Mouse (Mus musculus) CH12.LX (cell line): Measurements from ENCODE around the gene Scube3. TPM values are rescaled to one million over a fixed set of nuclear protein-coding genes. Genes with fewer than 3 reads are reported as not detected.

ENCODE experiments used
- DNase-seq: peaks from one replicate; pipeline ENCODE4 v3.0.0-alpha.2; 2013; ENCODE audit errors: extremely low read depth
- H3K27ac ChIP-seq: 2 replicates; pipeline ENCODE4 v1.5.1; 2012; ENCODE audit warnings: low read depth, mild to moderate bottlenecking, control low read depth, moderate library complexity; ENCODE audit not compliant: insufficient read depth
- H3K27me3 ChIP-seq: replicated peaks from 2 replicates; pipeline ENCODE3; 2012; ENCODE audit warnings: inconsistent platforms
- H3K36me3 ChIP-seq, 2 experiments: replicated peaks in 1 of 2; 2 replicates each; pipeline versions ENCODE3 to v1.6.1; 2012; ENCODE audit warnings: inconsistent platforms in 1 of 2, low read length in 1 of 2, mild to moderate bottlenecking in 1 of 2, mixed read lengths in 1 of 2, moderate library complexity in 1 of 2; ENCODE audit not compliant: control insufficient read depth in 1 of 2, insufficient read depth in 1 of 2
- H3K4me1 ChIP-seq, 2 experiments: 2 replicates each; pipeline ENCODE4 v1.6.1; 2012; ENCODE audit warnings: inconsistent platforms in 1 of 2, moderate library complexity in 1 of 2; ENCODE audit not compliant: insufficient read depth in 2 of 2, control insufficient read depth in 1 of 2
- H3K4me2 ChIP-seq: 2 replicates; pipeline ENCODE4 v1.6.1; 2012; ENCODE audit warnings: low read depth, mild to moderate bottlenecking, control low read depth; ENCODE audit not compliant: poor library complexity, insufficient read depth, severe bottlenecking
- H3K4me3 ChIP-seq, 3 experiments: fragments of 150-350 bp in 1 of 3; sonication (generic) in 1 of 3; replicated peaks in 1 of 3; 2 replicates each; pipeline versions ENCODE3 to v1.5.1; 2011 to 2012; ENCODE audit warnings: low read depth in 2 of 3, low read length in 2 of 3, mild to moderate bottlenecking in 2 of 3, moderate library complexity in 2 of 3, control low read depth in 1 of 3, improper control_type of control experiment in 1 of 3, inconsistent platforms in 1 of 3, mixed read lengths in 1 of 3; ENCODE audit not compliant: poor library complexity in 1 of 3
- H3K79me2 ChIP-seq: replicated peaks from 2 replicates; pipeline ENCODE4 v1.6.1; 2012; ENCODE audit warnings: mild to moderate bottlenecking, moderate library complexity; ENCODE audit not compliant: control insufficient read depth, poor library complexity, insufficient read depth, severe bottlenecking; ENCODE audit errors: extremely low read depth
- H3K9ac ChIP-seq: 2 replicates; pipeline ENCODE4 v1.6.1; 2012; ENCODE audit warnings: low read depth, mild to moderate bottlenecking, control low read depth, moderate library complexity; ENCODE audit not compliant: insufficient read depth
- H3K9me3 ChIP-seq: replicated peaks from 2 replicates; pipeline ENCODE3; 2012; ENCODE audit warnings: low read length, inconsistent platforms, mixed read lengths
- BHLHE40 ChIP-seq: IDR thresholded peaks from 2 replicates; pipeline ENCODE4 v1.6.1; 2011; ENCODE audit warnings: mild to moderate bottlenecking, low read depth, low read length, improper control_type of control experiment
- CHD1 ChIP-seq: IDR thresholded peaks from 2 replicates; pipeline ENCODE4 v1.6.1; 2012; ENCODE audit warnings: low read depth, low read length, improper control_type of control experiment, inconsistent platforms
- CHD2 ChIP-seq: IDR thresholded peaks from 2 replicates; pipeline ENCODE4 v1.6.1; 2011; ENCODE audit warnings: low read length, improper control_type of control experiment
- CTCF ChIP-seq, 2 experiments: IDR thresholded peaks in 1 of 2; conservative IDR thresholded peaks in 1 of 2; 2 replicates each; pipeline ENCODE4 v1.5.1; 2011 to 2012; ENCODE audit warnings: low read depth in 2 of 2, low read length in 2 of 2, improper control_type of control experiment in 1 of 2, inconsistent platforms in 1 of 2, mild to moderate bottlenecking in 1 of 2, moderate library complexity in 1 of 2
- E2F4 ChIP-seq: IDR thresholded peaks from 2 replicates; pipeline ENCODE4 v1.6.1; 2011; ENCODE audit warnings: low read depth, low read length, improper control_type of control experiment; ENCODE audit not compliant: insufficient replicate concordance
- ETS1 ChIP-seq: conservative IDR thresholded peaks from 2 replicates; pipeline ENCODE4 v1.6.1; 2012; ENCODE audit warnings: low read depth, mild to moderate bottlenecking, inconsistent platforms, low read length, improper control_type of control experiment, moderate library complexity
- GABPA ChIP-seq: IDR thresholded peaks from 2 replicates; pipeline ENCODE4 v1.6.1; 2012; ENCODE audit warnings: low read depth, low read length, improper control_type of control experiment, inconsistent platforms; ENCODE audit not compliant: insufficient replicate concordance
- IRF4 ChIP-seq: IDR thresholded peaks from 2 replicates; pipeline ENCODE4 v1.6.1; 2014; ENCODE audit warnings: low read depth, mild to moderate bottlenecking, inconsistent platforms, low read length, improper control_type of control experiment
- JUND ChIP-seq: conservative IDR thresholded peaks from 2 replicates; pipeline ENCODE4 v1.6.1; 2011; ENCODE audit warnings: low read depth, low read length, improper control_type of control experiment
- KAT2A ChIP-seq: IDR thresholded peaks from 2 replicates; pipeline ENCODE4 v1.6.1; 2012; ENCODE audit warnings: low read length, improper control_type of control experiment, inconsistent platforms; ENCODE audit not compliant: insufficient replicate concordance
- MAFK ChIP-seq: IDR thresholded peaks from 2 replicates; pipeline ENCODE4 v1.6.1; 2011; ENCODE audit warnings: low read length, improper control_type of control experiment; ENCODE audit not compliant: insufficient replicate concordance
- MAX ChIP-seq: IDR thresholded peaks from 2 replicates; pipeline ENCODE4 v1.6.1; 2011; ENCODE audit warnings: low read length, improper control_type of control experiment
- MEF2A ChIP-seq: IDR thresholded peaks from 2 replicates; pipeline ENCODE4 v1.6.1; 2014; ENCODE audit warnings: low read depth, mild to moderate bottlenecking, inconsistent platforms, low read length, improper control_type of control experiment, borderline replicate concordance
- MXI1 ChIP-seq: IDR thresholded peaks from 2 replicates; pipeline ENCODE4 v1.6.1; 2011; ENCODE audit warnings: mild to moderate bottlenecking, low read depth, low read length, improper control_type of control experiment
- MYC ChIP-seq: IDR thresholded peaks from 2 replicates; pipeline ENCODE4 v1.6.1; 2011; ENCODE audit warnings: low read depth, mild to moderate bottlenecking, improper control_type of control experiment, low read length
- NELFE ChIP-seq: IDR thresholded peaks from 2 replicates; pipeline ENCODE4 v1.6.1; 2011; ENCODE audit warnings: low read depth, low read length, improper control_type of control experiment
- NRF1 ChIP-seq: IDR thresholded peaks from 2 replicates; pipeline ENCODE4 v1.6.1; 2014; ENCODE audit warnings: low read depth, mild to moderate bottlenecking, inconsistent platforms, low read length, improper control_type of control experiment, moderate library complexity
- PAX5 ChIP-seq: IDR thresholded peaks from 2 replicates; pipeline ENCODE4 v1.6.1; 2012; ENCODE audit warnings: low read length, inconsistent platforms, mixed read lengths
- RAD21 ChIP-seq: IDR thresholded peaks from 2 replicates; pipeline ENCODE4 v1.6.1; 2011; ENCODE audit warnings: low read depth, mild to moderate bottlenecking, low read length, improper control_type of control experiment, moderate library complexity
- SIN3A ChIP-seq: IDR thresholded peaks from 2 replicates; pipeline ENCODE4 v1.6.1; 2012; ENCODE audit warnings: low read length, improper control_type of control experiment, inconsistent platforms
- SMC3 ChIP-seq: IDR thresholded peaks from 2 replicates; pipeline ENCODE4 v1.6.1; 2011; ENCODE audit warnings: low read depth, low read length, improper control_type of control experiment
- TBP ChIP-seq: conservative IDR thresholded peaks from 2 replicates; pipeline ENCODE4 v1.6.1; 2011; ENCODE audit warnings: low read depth, low read length, improper control_type of control experiment
- UBTF ChIP-seq: IDR thresholded peaks from 2 replicates; pipeline ENCODE4 v1.6.1; 2012; ENCODE audit warnings: low read depth, mild to moderate bottlenecking, inconsistent platforms, low read length, improper control_type of control experiment, moderate library complexity
- USF1 ChIP-seq: IDR thresholded peaks from 2 replicates; pipeline ENCODE4 v1.6.1; 2014; ENCODE audit warnings: low read depth, mild to moderate bottlenecking, inconsistent platforms, low read length, improper control_type of control experiment
- ZKSCAN1 ChIP-seq: IDR thresholded peaks from 2 replicates; pipeline ENCODE4 v1.6.1; 2012; ENCODE audit warnings: low read depth, inconsistent platforms, low read length, improper control_type of control experiment, borderline replicate concordance
- ZMIZ1 ChIP-seq: IDR thresholded peaks from 2 replicates; pipeline ENCODE4 v1.6.1; 2012; ENCODE audit warnings: low read depth, mild to moderate bottlenecking, inconsistent platforms, low read length, improper control_type of control experiment
- ZNF384 ChIP-seq: IDR thresholded peaks from 2 replicates; pipeline ENCODE4 v1.6.1; 2012; ENCODE audit warnings: low read depth, low read length, improper control_type of control experiment, inconsistent platforms
- dilution Hi-C: fragments of 300-500 bp; cut with MboI; formaldehyde crosslinking; loops from 2 replicates; pipeline ENCODE4 v1.14.3; 2020; ENCODE audit warnings: low sequenced_read_pairs; ENCODE audit not compliant: extremely low pct_unique_long_range_greater_than_20kb, extremely low pct_ligation_motif_present
- in situ Hi-C: fragments of 300-500 bp; cut with MboI; formaldehyde crosslinking; loops from 3 replicates; pipeline ENCODE4 v1.14.3; 2019; ENCODE audit warnings: low sequenced_read_pairs, low pct_ligation_motif_present, low pct_unique_long_range_greater_than_20kb, mixed read lengths
- polyA plus RNA-seq: library from polyadenylated mRNA; unstranded; fragments of >175 nt; gene quantifications from 2 replicates; pipeline ENCODE4 v1.2.1, GENCODE M21; 2012; ENCODE audit warnings: low read depth; ENCODE audit not compliant: insufficient read length
- total RNA-seq, 2 experiments: library from RNA; depleted of rRNA; stranded (reverse); fragments of 300-350 nt in 1 of 2; fragments of >200 nt in 1 of 2; gene quantifications; 2 replicates each; pipeline ENCODE4 v1.2.3; 2012 to 2014

The Scube3 gene
- total and polyA plus RNA-seq, 3 experiments = 0.08 to 0.19 TPM; not detected in 1

GRCm38 (mm10) chr17:28195033-28195432, 53.1 kb downstream of the Scube3 start:
- Histone ChIP-seq H3K4me1 (peaks cover 14 to 29% of the 10 kb centered on the region in 2 experiments), H3K27ac (no peak overlapping the region), H3K36me3 (peaks cover 19 to 62% of the 10 kb centered on the region in 2 experiments), H3K4me2 (no peak overlapping the region), H3K27me3 (no peaks in the 10 kb centered on the region), H3K9ac (no peak overlapping the region), H3K9me3 (peaks cover 8% of the 10 kb centered on the region), H3K79me2 (no peaks in the 10 kb centered on the region), H3K4me3 (no peak overlapping the region)
- no peak for DNase-seq
- dilution Hi-C loops (no loop called here), in situ Hi-C loops (no loop called here)
- TF ChIP-seq CHD2 = no peak
- no peak for TF ChIP-seq MAFK
- no peak for TF ChIP-seq ZKSCAN1
- TF ChIP-seq SIN3A = no peak
- TF ChIP-seq SMC3 = no peak
- TF ChIP-seq NRF1 = no peak
- no peak for TF ChIP-seq UBTF
- no peak for TF ChIP-seq GABPA
- TF ChIP-seq BHLHE40 = no peak
- no peak for TF ChIP-seq MAX

GRCm38 (mm10) chr17:28197646-28198045, 55.7 kb downstream of the Scube3 start:
- dilution Hi-C loops (no loop called here), in situ Hi-C loops (no loop called here)
- Histone ChIP-seq H3K9me3 (no peaks in the 10 kb centered on the region), H3K36me3 (peaks cover 28 to 70% of the 10 kb centered on the region in 2 experiments), H3K27me3 (no peaks in the 10 kb centered on the region), H3K79me2 (no peaks in the 10 kb centered on the region), H3K4me1 (peaks cover 11 to 23% of the 10 kb centered on the region in 2 experiments), H3K9ac (no peak overlapping the region), H3K4me2 (no peak overlapping the region), H3K4me3 (no peak overlapping the region), H3K27ac (no peak overlapping the region)
- DNase-seq = no peak
- no peak for TF ChIP-seq MYC

- Histone ChIP-seq H3K36me3 (peaks cover 27 to 49% of the 10 kb centered on the region in 2 experiments), H3K27ac (no peak overlapping the region), H3K79me2 (no peaks in the 10 kb centered on the region)
- no peak for TF ChIP-seq PAX5
- no peak for TF ChIP-seq CHD1
- TF ChIP-seq MXI1 = no peak
- TF ChIP-seq ETS1 = no peak
- TF ChIP-seq ZMIZ1 = no peak
- no peak for TF ChIP-seq MEF2A
- no peak for TF ChIP-seq E2F4
- no peak for TF ChIP-seq TBP
- TF ChIP-seq CTCF (conservative IDR thresholded peaks at IDR 0.05 in 1 of 2, IDR thresholded peaks at IDR 0.05 in 1 of 2; ENCODE audit: low read depth in 2 of 2, low read length in 2 of 2) = no peak
- no peak for TF ChIP-seq KAT2A
- no peak for TF ChIP-seq NRF1
- no peak for TF ChIP-seq ZNF384
- no peak for TF ChIP-seq NELFE
- no peak for TF ChIP-seq JUND
- no peak for TF ChIP-seq IRF4
- no peak for TF ChIP-seq RAD21
- TF ChIP-seq USF1 = no peak
- no peak for TF ChIP-seq ZKSCAN1
- TF ChIP-seq, all 38 proteins: peak for 0
- Histone ChIP-seq H3K4me2 (no peak overlapping the region), H3K4me3 (no peak overlapping the region), H3K27me3 (no peaks in the 10 kb centered on the region), H3K4me1 (peaks cover 25 to 39% of the 10 kb centered on the region in 2 experiments), H3K9ac (no peak overlapping the region), H3K9me3 (no peaks in the 10 kb centered on the region)
- no peak for DNase-seq
- in situ Hi-C loops (loop anchor here (25.0 kb wide), 1 partner anchor 310 kb away; the partner anchor contains the start of gene Fkbp5), dilution Hi-C loops (no loop called here)
Observed at GRCm38 (mm10) chr17:28201982-28202381, 60.0 kb downstream of the Scube3 start.
